Mouse (Mus musculus): ENCODE measurements around the gene Jpt1. TPM values are rescaled to one million over a fixed set of nuclear protein-coding genes. Genes with fewer than 3 reads are reported as not detected.

Jpt1 gene
- polyA plus RNA-seq (2014; fragmentation: Nextera tagmentation; extraction: Ambion mirVana), result 954 and 958 TPM in 2 replicates

DNA sequence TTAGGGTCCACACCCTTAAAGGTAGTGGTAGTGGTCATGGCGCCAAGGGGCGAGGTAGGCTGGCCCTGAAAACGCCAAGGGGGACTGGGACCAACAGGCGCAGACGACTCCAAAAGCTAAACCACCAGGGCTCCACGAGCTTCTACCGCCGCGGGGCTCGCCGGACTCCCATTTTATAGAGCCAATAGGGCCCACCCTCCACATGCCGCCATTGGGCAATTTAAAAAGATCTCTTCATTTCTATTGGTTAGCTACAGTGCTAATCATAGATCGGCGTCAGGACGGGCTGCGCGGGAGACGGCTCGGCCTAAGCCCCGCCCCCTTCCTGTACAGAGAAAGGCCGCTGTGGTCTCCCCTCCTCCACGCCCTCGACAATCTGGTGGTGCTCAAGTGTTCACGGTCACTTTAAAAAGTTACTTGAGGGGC, at the start of gene Jpt1:
Jpt1 (minus strand) TSS at position 150 of the 426 bp plus-strand sequence.
- Histone ChIP-seq H3K4me2 (peak within 1 kb of the TSS; percentile 70), H3K4me1 (ENCODE audit: control insufficient read depth, insufficient read depth, low read length) (peaks cover 27% of the 10 kb centered on the region), H3K27ac (ENCODE audit: low read depth, low read length) (peak within 1 kb of the TSS; percentile 55), H3K36me3 (ENCODE audit: control insufficient read depth, insufficient read depth, low read length) (no peaks in the 10 kb centered on the region), H3K27me3 (ENCODE audit: control insufficient read depth, insufficient read depth, low read length) (no peaks in the 10 kb centered on the region), H3K9ac (ENCODE audit: low read length) (peak within 1 kb of the TSS; percentile 97), H3K4me3 (ENCODE audit: low read depth, low read length) (peak within 1 kb of the TSS; percentile 93), H3K9me3 (ENCODE audit: control insufficient read depth, low read length) (no peaks in the 10 kb centered on the region)
- peak; percentile 99 for DNase-seq (ENCODE audit: low spot score, missing footprints)
- ATAC-seq (ENCODE audit: low FRiP score), result peak; percentile 98
- WGBS, result under 1% methylated on average over 24 of the region's 24 CpGs

DNA sequence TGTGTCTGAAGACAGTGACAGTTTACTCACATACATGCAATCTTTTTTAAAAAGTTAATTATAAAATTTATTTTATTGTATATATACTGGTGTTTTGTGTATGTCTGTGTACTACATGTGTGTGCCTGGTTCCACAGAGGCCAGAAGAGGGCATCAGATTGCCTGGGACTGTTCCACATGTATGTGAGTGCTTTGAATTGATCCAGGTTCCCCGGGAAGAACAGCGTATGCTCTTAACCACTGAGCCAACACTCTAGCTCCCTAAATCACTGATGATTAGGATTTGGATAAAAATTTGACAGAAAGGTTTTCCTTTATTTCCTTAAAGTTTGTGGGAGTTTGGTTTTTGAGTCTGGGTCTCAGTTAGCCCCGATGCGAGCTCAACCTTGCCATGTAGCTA, 49.2 kb upstream of the Jpt1 start:
- peak overlapping the region; percentile 80 for H3K4me2 ChIP-seq
- H3K36me3 ChIP-seq (ENCODE audit: control insufficient read depth, insufficient read depth, low read length), result peaks cover 3% of the 10 kb centered on the region; the same call in 1 of the 2 replicates
- H3K27ac ChIP-seq (ENCODE audit: low read depth, low read length), result no peak overlapping the region; the same call in 1 of the 2 replicates
- 50% methylated on average over 4 of the region's 4 CpGs for WGBS
- no peak for DNase-seq (ENCODE audit: low spot score, missing footprints)
- no peaks in the 10 kb centered on the region for H3K27me3 ChIP-seq (ENCODE audit: control insufficient read depth, insufficient read depth, low read length)
- peak overlapping the region; percentile 83 for H3K9ac ChIP-seq (ENCODE audit: low read length)
- ATAC-seq (ENCODE audit: low FRiP score), result 0 out of 2 replicates have a peak, but pooled peaks have one; percentile 33
- peak overlapping the region; percentile 59 for H3K4me3 ChIP-seq (ENCODE audit: low read depth, low read length)
- peaks cover 9% of the 10 kb centered on the region for H3K4me1 ChIP-seq (ENCODE audit: control insufficient read depth, insufficient read depth, low read length)
- H3K9me3 ChIP-seq (ENCODE audit: control insufficient read depth, low read length), result no peaks in the 10 kb centered on the region

DNA sequence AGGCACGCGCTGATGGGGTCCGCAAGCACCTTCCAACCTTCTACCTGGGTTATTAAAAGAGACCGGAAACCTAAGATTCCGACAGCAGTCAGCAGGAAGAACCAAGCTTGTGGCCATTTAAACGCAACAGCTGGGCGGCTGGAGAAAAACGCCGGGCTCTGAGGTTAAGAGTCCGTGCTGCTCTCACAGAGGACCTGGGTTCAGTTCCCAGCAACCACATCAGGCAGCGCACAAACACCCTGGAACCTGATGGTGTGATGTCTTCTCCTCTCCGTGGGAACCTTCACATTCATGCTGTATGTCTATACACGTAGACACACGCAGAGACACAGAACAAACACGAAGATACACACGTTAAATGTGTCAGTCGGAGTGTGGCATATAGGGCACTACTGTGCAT, 41.5 kb upstream of the Jpt1 start:
- WGBS, result 83% methylated on average over 17 of the region's 17 CpGs

DNA sequence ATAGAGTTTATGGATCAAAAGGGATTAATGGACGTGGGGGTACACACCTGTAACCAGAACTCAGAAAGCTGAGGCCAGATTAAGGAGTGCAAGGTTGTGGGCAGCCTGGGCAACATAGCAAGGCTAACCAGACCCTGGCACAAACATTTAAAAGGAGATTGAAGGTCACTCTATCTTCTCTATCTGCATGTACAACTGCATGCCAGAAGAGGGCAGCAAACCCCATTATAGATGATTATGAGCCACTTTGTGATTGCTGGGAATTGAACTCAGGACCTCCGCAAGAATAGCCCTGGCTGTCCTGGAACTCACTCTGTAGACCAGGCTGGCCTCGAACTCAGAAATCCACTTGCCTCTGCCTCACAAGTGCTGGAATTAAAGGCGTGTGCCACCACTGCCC, 38.6 kb upstream of the Jpt1 start:
- Histone ChIP-seq H3K27ac (ENCODE audit: low read depth, low read length) (no peak overlapping the region), H3K4me2 (no peak overlapping the region), H3K9ac (ENCODE audit: low read length) (no peak overlapping the region), H3K9me3 (ENCODE audit: control insufficient read depth, low read length) (no peaks in the 10 kb centered on the region), H3K27me3 (ENCODE audit: control insufficient read depth, insufficient read depth, low read length) (no peaks in the 10 kb centered on the region), H3K4me3 (ENCODE audit: low read depth, low read length) (no peak overlapping the region), H3K4me1 (ENCODE audit: control insufficient read depth, insufficient read depth, low read length) (no peaks in the 10 kb centered on the region), H3K36me3 (ENCODE audit: control insufficient read depth, insufficient read depth, low read length) (no peaks in the 10 kb centered on the region)
- WGBS, result 47% methylated on average over 4 of the region's 4 CpGs
- ATAC-seq (ENCODE audit: low FRiP score), result no peak
- DNase-seq (ENCODE audit: low spot score, missing footprints), result peak; percentile 69

More for the DNA sequence above, 41.5 kb upstream of the Jpt1 start:
- H3K9ac ChIP-seq (ENCODE audit: low read length), result no peak overlapping the region
- H3K9me3 ChIP-seq (ENCODE audit: control insufficient read depth, low read length), result no peaks in the 10 kb centered on the region
- no peak overlapping the region for H3K4me3 ChIP-seq (ENCODE audit: low read depth, low read length)
- no peaks in the 10 kb centered on the region for H3K27me3 ChIP-seq (ENCODE audit: control insufficient read depth, insufficient read depth, low read length)
- no peaks in the 10 kb centered on the region for H3K4me1 ChIP-seq (ENCODE audit: control insufficient read depth, insufficient read depth, low read length)
- no peak overlapping the region for H3K4me2 ChIP-seq
- no peak overlapping the region for H3K27ac ChIP-seq (ENCODE audit: low read depth, low read length)
- ATAC-seq (ENCODE audit: low FRiP score), result no peak
- H3K36me3 ChIP-seq (ENCODE audit: control insufficient read depth, insufficient read depth, low read length), result no peaks in the 10 kb centered on the region
- no peak for DNase-seq (ENCODE audit: low spot score, missing footprints)

DNA sequence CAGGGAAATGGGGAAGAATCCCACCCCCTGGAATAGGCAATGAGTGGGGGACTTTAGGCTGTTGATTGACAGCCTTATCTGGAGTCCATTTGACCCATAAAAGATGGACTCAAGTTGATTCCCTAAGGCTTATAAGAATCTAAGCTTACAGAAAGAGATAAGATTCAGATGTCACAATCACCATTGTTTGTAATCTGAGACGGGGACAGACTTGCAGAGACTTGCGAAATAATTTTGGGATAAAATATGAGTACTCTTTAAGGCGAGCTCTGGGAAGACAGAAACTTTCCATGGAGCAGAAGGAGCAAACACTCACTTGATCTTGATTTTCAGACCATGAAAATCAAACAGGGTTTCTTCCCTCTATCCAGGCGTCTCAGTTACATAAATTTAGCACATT, 29.4 kb upstream of the Jpt1 start:
- Histone ChIP-seq H3K4me2 (no peak overlapping the region), H3K27me3 (ENCODE audit: control insufficient read depth, insufficient read depth, low read length) (no peaks in the 10 kb centered on the region), H3K4me1 (ENCODE audit: control insufficient read depth, insufficient read depth, low read length) (no peaks in the 10 kb centered on the region), H3K27ac (ENCODE audit: low read depth, low read length) (no peak overlapping the region), H3K4me3 (ENCODE audit: low read depth, low read length) (no peak overlapping the region), H3K9ac (ENCODE audit: low read length) (no peak overlapping the region), H3K9me3 (ENCODE audit: control insufficient read depth, low read length) (no peaks in the 10 kb centered on the region), H3K36me3 (ENCODE audit: control insufficient read depth, insufficient read depth, low read length) (no peaks in the 10 kb centered on the region)
- no peak for ATAC-seq (ENCODE audit: low FRiP score)
- no peak for DNase-seq (ENCODE audit: low spot score, missing footprints)
- 82% methylated on average over 4 of the region's 4 CpGs for WGBS

DNA sequence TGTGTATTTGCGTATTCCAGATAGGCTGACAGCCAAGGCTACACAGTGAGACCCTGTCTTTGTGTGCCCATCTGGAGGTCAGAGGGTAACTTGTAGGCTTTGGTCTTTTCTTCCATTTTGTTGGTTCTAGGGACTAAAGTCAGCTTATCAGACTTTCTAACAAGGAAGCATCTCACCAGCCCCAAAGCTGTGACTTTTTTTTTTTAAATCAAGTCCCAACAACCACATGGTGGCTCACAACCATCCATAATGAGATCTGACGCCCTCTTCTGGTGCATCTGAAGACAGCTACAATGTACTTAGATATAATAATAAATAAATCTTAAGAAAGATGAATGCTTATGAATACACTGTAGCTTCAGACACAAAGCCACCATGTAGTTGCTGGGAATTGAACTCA, 23.9 kb upstream of the Jpt1 start:
- Histone ChIP-seq H3K9ac (ENCODE audit: low read length) (no peak overlapping the region), H3K27me3 (ENCODE audit: control insufficient read depth, insufficient read depth, low read length) (no peaks in the 10 kb centered on the region)

DNA sequence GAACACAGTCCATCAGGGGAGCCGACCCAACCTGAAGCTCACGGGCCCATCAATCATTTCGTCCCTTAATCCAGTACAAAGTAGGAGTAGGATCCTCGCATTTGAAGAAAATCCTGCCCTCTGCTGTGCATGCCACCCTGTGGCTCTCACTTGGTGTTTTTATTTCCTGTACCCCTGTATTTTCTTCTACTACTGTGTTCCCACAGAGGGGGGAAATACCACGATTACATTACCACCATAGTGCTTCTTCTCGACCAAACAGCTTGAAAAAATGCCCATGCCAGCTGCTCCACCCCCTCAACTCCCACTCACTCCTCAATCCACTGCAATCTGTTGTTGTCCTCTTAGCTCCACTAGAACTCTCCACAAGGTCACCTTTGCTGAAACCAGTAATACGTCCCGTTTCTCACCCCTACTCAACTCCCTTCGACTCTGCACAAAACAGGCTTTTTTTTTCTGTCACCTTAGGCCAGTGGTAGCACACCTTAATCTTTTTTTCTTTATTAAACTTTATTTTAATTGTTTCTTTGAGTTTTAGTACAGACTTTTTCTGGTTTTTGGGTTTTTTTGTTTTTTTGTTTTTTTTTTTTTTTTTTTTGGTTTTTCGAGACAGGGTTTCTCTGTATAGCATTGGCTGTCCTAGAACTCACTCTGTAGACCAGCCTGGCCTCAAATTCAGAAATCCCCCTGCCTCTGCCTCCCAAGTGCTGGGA, 22.8 kb upstream of the Jpt1 start:
- Histone ChIP-seq H3K9me3 (ENCODE audit: control insufficient read depth, low read length) (no peaks in the 10 kb centered on the region), H3K27ac (ENCODE audit: low read depth, low read length) (peak overlapping the region; percentile 98), H3K27me3 (ENCODE audit: control insufficient read depth, insufficient read depth, low read length) (no peaks in the 10 kb centered on the region), H3K4me2 (peak overlapping the region; percentile 39), H3K36me3 (ENCODE audit: control insufficient read depth, insufficient read depth, low read length) (peaks cover 15% of the 10 kb centered on the region), H3K9ac (ENCODE audit: low read length) (peak overlapping the region; percentile 24; the same call in 1 of the 2 replicates), H3K4me1 (ENCODE audit: control insufficient read depth, insufficient read depth, low read length) (peaks cover 11% of the 10 kb centered on the region), H3K4me3 (ENCODE audit: low read depth, low read length) (no peak overlapping the region)
- no peak for DNase-seq (ENCODE audit: low spot score, missing footprints)
- WGBS, result 89% methylated on average over 10 of the region's 10 CpGs
- 0 out of 2 replicates have a peak, but pooled peaks have one; percentile 8 for ATAC-seq (ENCODE audit: low FRiP score)

More for the DNA sequence above, 23.9 kb upstream of the Jpt1 start:
- 53% methylated on average over 2 of the region's 2 CpGs for WGBS
- Histone ChIP-seq H3K9me3 (ENCODE audit: control insufficient read depth, low read length) (no peaks in the 10 kb centered on the region), H3K4me3 (ENCODE audit: low read depth, low read length) (no peak overlapping the region), H3K27ac (ENCODE audit: low read depth, low read length) (no peak overlapping the region), H3K4me2 (no peak overlapping the region), H3K4me1 (ENCODE audit: control insufficient read depth, insufficient read depth, low read length) (peaks cover 11% of the 10 kb centered on the region), H3K36me3 (ENCODE audit: control insufficient read depth, insufficient read depth, low read length) (peaks cover 6% of the 10 kb centered on the region; the same call in 1 of the 2 replicates)
- DNase-seq (ENCODE audit: low spot score, missing footprints) (no peak), ATAC-seq (ENCODE audit: low FRiP score) (no peak)

DNA sequence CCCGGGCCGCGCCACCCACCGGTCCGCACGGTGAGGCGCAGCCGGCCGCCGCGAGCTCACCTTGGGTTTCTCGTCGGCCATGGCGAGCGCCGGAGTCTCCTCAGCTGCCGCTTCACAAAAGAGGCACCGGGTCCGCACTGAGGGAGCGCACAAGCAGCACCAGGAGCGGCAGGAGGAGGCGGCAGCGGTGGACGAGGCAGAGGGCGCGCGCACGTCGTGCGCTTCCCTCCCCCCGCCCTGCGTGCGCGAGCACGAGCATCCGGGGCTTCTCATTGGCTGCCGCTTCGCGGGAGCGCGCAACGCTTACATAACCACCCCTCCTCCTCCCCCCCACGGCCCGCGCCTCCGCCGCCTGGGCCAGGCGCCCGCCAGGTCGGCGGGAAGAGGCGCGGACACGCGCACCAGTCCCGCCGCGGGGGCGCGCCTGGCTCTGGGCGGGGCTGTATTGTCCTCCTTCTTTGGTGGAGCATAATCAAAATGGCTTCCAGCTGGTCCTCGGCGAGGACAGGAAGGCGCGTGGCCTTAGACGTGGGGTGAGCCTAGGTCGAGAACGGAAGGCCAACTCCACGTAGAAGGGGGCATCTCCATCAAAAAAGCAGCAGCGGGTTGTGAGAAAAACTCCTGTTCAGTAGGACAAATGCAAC, 22.0 kb upstream of the Jpt1 start, which contains the start of gene Sumo2:
Sumo2 (minus strand) TSS at position 239 of the 644 bp plus-strand sequence.
- Histone ChIP-seq H3K4me3 (ENCODE audit: low read depth, low read length) (peak within 1 kb of the TSS; percentile 98), H3K9me3 (ENCODE audit: control insufficient read depth, low read length) (no peaks in the 10 kb centered on the region), H3K4me2 (peak within 1 kb of the TSS; percentile 66), H3K36me3 (ENCODE audit: control insufficient read depth, insufficient read depth, low read length) (peaks cover 16% of the 10 kb centered on the region), H3K27ac (ENCODE audit: low read depth, low read length) (peak within 1 kb of the TSS; percentile 98), H3K4me1 (ENCODE audit: control insufficient read depth, insufficient read depth, low read length) (peaks cover 11% of the 10 kb centered on the region), H3K9ac (ENCODE audit: low read length) (peak within 1 kb of the TSS; percentile 99), H3K27me3 (ENCODE audit: control insufficient read depth, insufficient read depth, low read length) (no peaks in the 10 kb centered on the region)
- DNase-seq (ENCODE audit: low spot score, missing footprints), result peak; percentile 100
- WGBS, result 2% methylated on average over 47 of the region's 70 CpGs
- ATAC-seq (ENCODE audit: low FRiP score), result peak; percentile 91
